Mouse (Mus musculus) mature B cell (primary cell): Measurements from ENCODE around the gene Tshz2.
"Not testable (repeated sequence)": the region's sequence is repeated elsewhere in the genome, so short reads cannot be mapped to it uniquely, and the experiment has no call there.

ENCODE experiments used
- in situ Hi-C: fragments of 300-500 bp; cut with MboI; formaldehyde crosslinking; loops from 2 replicates; pipeline ENCODE4 v1.14.3; 2019

Gene Tshz2

GRCm38 (mm10) chr2:169812940-169813339, 180.1 kb downstream of the Tshz2 start:
- in situ Hi-C loops = no loop called here

GRCm38 (mm10) chr2:169814351-169814750, 181.5 kb downstream of the Tshz2 start:
- in situ Hi-C loops = no loop called here

GRCm38 (mm10) chr2:169814757-169815156, 181.9 kb downstream of the Tshz2 start:
- in situ Hi-C loops = no loop called here

GRCm38 (mm10) chr2:169821021-169821441, 188.2 kb downstream of the Tshz2 start:
- in situ Hi-C loops = no loop called here

- in situ Hi-C loops = no loop called here
Measured at GRCm38 (mm10) chr2:169825908-169826307, 193.1 kb downstream of the Tshz2 start.

- in situ Hi-C loops = no loop called here
Measured at GRCm38 (mm10) chr2:169826316-169826715, 193.5 kb downstream of the Tshz2 start.

- in situ Hi-C loops = no loop called here
Measured at GRCm38 (mm10) chr2:169826833-169827232, 194.0 kb downstream of the Tshz2 start.

GRCm38 (mm10) chr2:169832184-169832583, 199.4 kb downstream of the Tshz2 start:
- in situ Hi-C loops = no loop called here

- in situ Hi-C loops = no loop called here
Measured at GRCm38 (mm10) chr2:169833638-169834037, 200.8 kb downstream of the Tshz2 start.

- in situ Hi-C loops = no loop called here
Measured at GRCm38 (mm10) chr2:169834602-169835001, 201.8 kb downstream of the Tshz2 start.

- in situ Hi-C loops = no loop called here
Measured at GRCm38 (mm10) chr2:169837031-169837605, 204.3 kb downstream of the Tshz2 start.

GRCm38 (mm10) chr2:169838521-169838920, 205.7 kb downstream of the Tshz2 start:
- in situ Hi-C loops = no loop called here

GRCm38 (mm10) chr2:169841442-169841841, 208.6 kb downstream of the Tshz2 start:
- in situ Hi-C loops = no loop called here

GRCm38 (mm10) chr2:169842494-169842893, 209.7 kb downstream of the Tshz2 start:
- in situ Hi-C loops = no loop called here

GRCm38 (mm10) chr2:169843553-169843952, 210.7 kb downstream of the Tshz2 start:
- in situ Hi-C loops = no loop called here

GRCm38 (mm10) chr2:169849077-169849476, 216.3 kb downstream of the Tshz2 start:
- in situ Hi-C loops = no loop called here

GRCm38 (mm10) chr2:169849541-169849940, 216.7 kb downstream of the Tshz2 start:
- in situ Hi-C loops = no loop called here

GRCm38 (mm10) chr2:169851606-169852005, 218.8 kb downstream of the Tshz2 start:
- in situ Hi-C loops = no loop called here

- in situ Hi-C loops = no loop called here
Measured at GRCm38 (mm10) chr2:169854491-169854890, 221.7 kb downstream of the Tshz2 start.

GRCm38 (mm10) chr2:169857041-169857440, 224.2 kb downstream of the Tshz2 start:
- in situ Hi-C loops = not testable (repeated sequence)

- in situ Hi-C loops = no loop called here
Measured at GRCm38 (mm10) chr2:169859078-169859855, 226.5 kb downstream of the Tshz2 start.

- in situ Hi-C loops = no loop called here
Measured at GRCm38 (mm10) chr2:169860895-169861294, 228.1 kb downstream of the Tshz2 start.

GRCm38 (mm10) chr2:169862701-169863100, 229.9 kb downstream of the Tshz2 start:
- in situ Hi-C loops = no loop called here
